Mouse (Mus musculus) gastrocnemius, adult 2 months (tissue): Measurements from ENCODE around the gene Mknk1. TPM values are rescaled to one million over a fixed set of nuclear protein-coding genes. Genes with fewer than 3 reads are reported as not detected.

ENCODE experiments used
- DNase-seq: peaks from one replicate; pipeline ENCODE4 v3.0.0; 2022
- H3K27ac ChIP-seq: fragments of 200-600 bp; 2 replicates; pipeline ENCODE4 v1.8.1; 2022; ENCODE audit warnings: mild to moderate bottlenecking
- H3K4me3 ChIP-seq: fragments of 200-600 bp; 2 replicates; pipeline ENCODE4 v1.8.1; 2022; ENCODE audit warnings: mild to moderate bottlenecking, moderate library complexity
- CTCF ChIP-seq: fragments of 200-600 bp; IDR thresholded peaks from 2 replicates; pipeline ENCODE4 v1.8.1; 2022; ENCODE audit warnings: antibody characterized with exemption, mild to moderate bottlenecking, moderate library complexity
- intact Hi-C: fragments of 180-260 bp; cut with DNase I; formaldehyde crosslinking; loops from one replicate; pipeline ENCODE4 v1.15.1; 2025
- total RNA-seq, 2 experiments: library from RNA; stranded (reverse); gene quantifications; 2 replicates each; pipeline ENCODE4 v1.2.3; 2021

Mknk1 gene
- total RNA-seq, 2 experiments from 2014 or later = 24.4 to 28.0 TPM

GRCm38 (mm10) chr4:115850111-115850510 is 11.1 kb downstream of the Mknk1 start:
- no peak for TF ChIP-seq CTCF
- Histone ChIP-seq H3K27ac (no peak overlapping the region), H3K4me3 (no peak overlapping the region)
- intact Hi-C loops = no loop called here
- no peak for DNase-seq

GRCm38 (mm10) chr4:115850631-115851030 is 11.6 kb downstream of the Mknk1 start:
- intact Hi-C loops = no loop called here
- DNase-seq = no peak
- H3K4me3 ChIP-seq = no peak overlapping the region
- no peak for TF ChIP-seq CTCF
- H3K27ac ChIP-seq = no peak overlapping the region

- TF ChIP-seq CTCF = no peak
- H3K27ac ChIP-seq = no peak overlapping the region
- H3K4me3 ChIP-seq = no peak overlapping the region
- no peak for DNase-seq
- intact Hi-C loops = no loop called here
Observed at GRCm38 (mm10) chr4:115851569-115851968, 12.6 kb downstream of the Mknk1 start.

- Histone ChIP-seq H3K27ac (no peak overlapping the region), H3K4me3 (no peak overlapping the region)
- no peak for TF ChIP-seq CTCF
- no peak for DNase-seq
- intact Hi-C loops = no loop called here
Observed at GRCm38 (mm10) chr4:115855100-115855499, 16.1 kb downstream of the Mknk1 start.

GRCm38 (mm10) chr4:115855609-115856008 is 16.6 kb downstream of the Mknk1 start:
- no peak for TF ChIP-seq CTCF
- no peak overlapping the region for H3K4me3 ChIP-seq
- DNase-seq = no peak
- intact Hi-C loops = no loop called here
- H3K27ac ChIP-seq = no peak overlapping the region

- Histone ChIP-seq H3K27ac (no peak overlapping the region), H3K4me3 (no peak overlapping the region)
- intact Hi-C loops = no loop called here
- no peak for TF ChIP-seq CTCF
- DNase-seq = no peak
Observed at GRCm38 (mm10) chr4:115856282-115856681, 17.3 kb downstream of the Mknk1 start.

GRCm38 (mm10) chr4:115857293-115857883 is 18.4 kb downstream of the Mknk1 start:
- no peak for DNase-seq
- no peak overlapping the region for H3K27ac ChIP-seq
- no peak overlapping the region for H3K4me3 ChIP-seq
- no peak for TF ChIP-seq CTCF
- intact Hi-C loops = no loop called here

GRCm38 (mm10) chr4:115863352-115863751 is 24.4 kb downstream of the Mknk1 start:
- TF ChIP-seq CTCF = no peak
- no peak for DNase-seq
- intact Hi-C loops = no loop called here
- Histone ChIP-seq H3K4me3 (no peak overlapping the region), H3K27ac (no peak overlapping the region)

- H3K4me3 ChIP-seq = no peak overlapping the region
- TF ChIP-seq CTCF = no peak
- H3K27ac ChIP-seq = no peak overlapping the region
- no peak for DNase-seq
- intact Hi-C loops = no loop called here
Observed at GRCm38 (mm10) chr4:115863880-115864279, 24.9 kb downstream of the Mknk1 start.

- TF ChIP-seq CTCF = no peak
- H3K4me3 ChIP-seq = no peak overlapping the region
- no peak overlapping the region for H3K27ac ChIP-seq
- intact Hi-C loops = no loop called here
- DNase-seq = no peak
Observed at GRCm38 (mm10) chr4:115869512-115870210, 30.7 kb downstream of the Mknk1 start.

- H3K27ac ChIP-seq = no peak overlapping the region
- TF ChIP-seq CTCF = no peak
- H3K4me3 ChIP-seq = no peak overlapping the region
- intact Hi-C loops = no loop called here
- DNase-seq = no peak
Observed at GRCm38 (mm10) chr4:115873231-115873630, 34.2 kb downstream of the Mknk1 start.

- Histone ChIP-seq H3K4me3 (no peak overlapping the region), H3K27ac (no peak overlapping the region)
- DNase-seq = no peak
- no peak for TF ChIP-seq CTCF
- intact Hi-C loops = no loop called here
Observed at GRCm38 (mm10) chr4:115878216-115878678, 39.2 kb downstream of the Mknk1 start.

GRCm38 (mm10) chr4:115878828-115879227 is 39.8 kb downstream of the Mknk1 start:
- TF ChIP-seq CTCF = no peak
- intact Hi-C loops = no loop called here
- H3K27ac ChIP-seq = no peak overlapping the region
- no peak overlapping the region for H3K4me3 ChIP-seq
- DNase-seq = no peak

- no peak for DNase-seq
- no peak for TF ChIP-seq CTCF
- no peak overlapping the region for H3K4me3 ChIP-seq
- H3K27ac ChIP-seq = no peak overlapping the region
- intact Hi-C loops = no loop called here
Observed at GRCm38 (mm10) chr4:115881183-115881582, 42.2 kb downstream of the Mknk1 start.
